Mouse (Mus musculus) spleen, adult 10 weeks (tissue): Measurements from ENCODE around the gene Psg25. TPM values are rescaled to one million over a fixed set of nuclear protein-coding genes. Genes with fewer than 3 reads are reported as not detected.

Experiments
- polyA plus RNA-seq: library from polyadenylated mRNA; stranded (reverse); fragments of 350-450 nt; fragmentation: Illumina TruSeq; extraction: RNeasy Lipid Tissue Mini Kit (QIAGEN cat#74804); gene quantifications from one replicate; pipeline ENCODE4 v1.2.3, GENCODE M21; 2015; ENCODE audit warnings: low replicate concordance; ENCODE audit not compliant: insufficient read depth

Psg25 gene
- polyA plus RNA-seq, result not detected

DNA sequence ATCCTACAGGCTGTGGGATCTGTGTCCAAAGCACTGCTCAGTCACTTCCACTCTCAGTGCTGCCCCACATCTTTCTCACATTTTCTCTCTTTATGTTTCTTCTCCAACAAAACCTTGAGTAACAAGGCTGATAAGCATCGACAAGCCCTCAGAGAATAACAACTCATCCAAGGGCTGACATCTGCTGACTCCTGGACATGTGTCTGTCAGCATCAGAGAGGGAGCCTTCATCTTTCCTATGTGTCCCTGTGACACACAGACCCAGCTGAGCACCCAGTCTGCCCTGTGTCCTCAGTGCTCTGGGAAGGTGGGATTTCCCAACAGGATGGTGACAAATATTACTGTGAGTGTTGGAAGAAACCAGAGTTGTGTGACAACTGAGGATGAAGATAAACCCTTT lies at the start of gene Psg25:
Gene Psg25 (minus strand): TSS at position 101 of the 400 bp plus-strand sequence.

GRCm38 (mm10) chr7:18567205-18567604 lies 35.1 kb upstream of the Psg25 start, which contains the start of gene Psg27:
Gene Psg27, minus strand, starts transcription at chr7:18567305.

GRCm38 (mm10) chr7:18484077-18484476 lies 48.0 kb downstream of the Psg25 start, which contains the start of gene Psg26:
Gene Psg26, minus strand, starts transcription at chr7:18484177.

Other genes with a start within 250 kb of the Psg25 start
- not detected for gene Psg18, start 177.3 kb downstream of the Psg25 start, polyA plus RNA-seq
- not detected for gene Psg28, start 100.2 kb downstream of the Psg25 start, polyA plus RNA-seq
- not detected for gene Psg26, start 48.1 kb downstream of the Psg25 start, polyA plus RNA-seq
- not detected for gene Psg27, start 35.0 kb upstream of the Psg25 start, polyA plus RNA-seq
- gene Psg23, start 84.2 kb upstream of the Psg25 start, polyA plus RNA-seq, result not detected
- gene Psg21, start 124.5 kb upstream of the Psg25 start, polyA plus RNA-seq, result not detected
- gene Psg20, start 153.9 kb upstream of the Psg25 start, polyA plus RNA-seq, result not detected
- not detected for gene Psg22, start 185.8 kb upstream of the Psg25 start, polyA plus RNA-seq